Mouse (Mus musculus): ENCODE data around the gene Gm5724. TPM values are rescaled to one million over a fixed set of nuclear protein-coding genes. Genes with fewer than 3 reads are reported as not detected.

The Gm5724 gene
- polyA plus RNA-seq (2014; fragmentation: Nextera tagmentation; extraction: Ambion mirVana), result not detected in 2 replicates

DNA sequence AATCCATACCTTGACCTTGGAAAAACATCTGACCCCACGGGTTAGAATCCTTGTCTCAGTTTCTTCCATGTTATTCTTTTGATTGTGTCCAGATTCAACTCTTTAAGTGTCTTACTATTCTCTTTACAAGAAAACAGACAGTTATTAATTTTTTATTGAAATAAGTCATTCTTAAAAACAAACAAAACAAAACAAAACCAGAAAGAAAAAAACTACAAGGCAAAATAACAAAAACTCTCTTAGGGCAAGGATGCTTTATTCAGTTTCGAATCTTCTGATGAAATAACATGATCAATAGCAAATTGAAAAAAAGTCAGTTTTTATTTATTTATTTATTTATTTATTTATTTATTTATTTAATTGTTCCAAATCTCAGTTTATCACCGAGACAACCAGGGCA, at the start of gene Gm5724:
TSS of gene Gm5724 (minus strand) at position 101 of the 400 bp plus-strand sequence.
- ATAC-seq (ENCODE audit: low FRiP score, low TSS enrichment), result no peak
- WGBS, result 89% methylated on average over 3 of the region's 3 CpGs
- no peak within 1 kb of the TSS for H3K4me2 ChIP-seq (replicated peaks; ENCODE audit: low read depth, low read length)
- no peaks in the 10 kb centered on the region for H3K4me1 ChIP-seq (ENCODE audit: control insufficient read depth, insufficient read depth, low read length)
- H3K27me3 ChIP-seq (ENCODE audit: control insufficient read depth, insufficient read depth, low read length), result no peaks in the 10 kb centered on the region
- H3K36me3 ChIP-seq (ENCODE audit: control insufficient read depth, insufficient read depth, low read length), result no peaks in the 10 kb centered on the region
- no peak within 1 kb of the TSS for H3K4me3 ChIP-seq (ENCODE audit: low read length)
- H3K9me3 ChIP-seq (ENCODE audit: control insufficient read depth, low read length), result no peaks in the 10 kb centered on the region
- H3K9ac ChIP-seq (ENCODE audit: low read depth, low read length), result no peak within 1 kb of the TSS
- no peak within 1 kb of the TSS for H3K27ac ChIP-seq (ENCODE audit: low read depth, low read length)

DNA sequence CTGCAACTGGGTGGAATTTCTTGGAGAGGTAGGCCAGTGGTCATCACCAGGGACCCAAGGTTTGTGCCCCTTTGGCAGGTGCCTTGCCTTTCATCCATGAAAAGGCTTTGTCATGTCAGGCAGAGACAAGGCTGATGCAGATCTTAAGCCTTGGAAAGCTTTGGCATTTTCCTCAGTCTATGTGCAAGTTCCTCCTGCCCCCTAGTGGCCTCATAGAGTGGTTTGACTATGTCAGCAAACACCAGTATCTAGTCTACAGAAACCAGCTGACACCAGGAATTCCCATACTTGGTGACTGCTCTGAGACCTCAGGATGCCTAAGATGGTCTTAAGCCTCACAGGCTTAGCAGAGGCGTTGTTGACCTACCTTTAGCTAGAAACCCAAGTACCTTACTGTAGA, 24.2 kb upstream of the Gm5724 start:
- H3K36me3 ChIP-seq (ENCODE audit: control insufficient read depth, insufficient read depth, low read length), result no peaks in the 10 kb centered on the region
- H3K4me3 ChIP-seq (ENCODE audit: low read length), result no peak overlapping the region
- peak; percentile 75 for ATAC-seq (ENCODE audit: low FRiP score, low TSS enrichment)
- no peaks in the 10 kb centered on the region for H3K4me1 ChIP-seq (ENCODE audit: control insufficient read depth, insufficient read depth, low read length)
- H3K27ac ChIP-seq (ENCODE audit: low read depth, low read length), result no peak overlapping the region
- WGBS, result 31% methylated on average over 1 of the region's 1 CpGs
- H3K9me3 ChIP-seq (ENCODE audit: control insufficient read depth, low read length), result no peaks in the 10 kb centered on the region
- no peaks in the 10 kb centered on the region for H3K27me3 ChIP-seq (ENCODE audit: control insufficient read depth, insufficient read depth, low read length)
- no peak overlapping the region for H3K9ac ChIP-seq (ENCODE audit: low read depth, low read length)
- H3K4me2 ChIP-seq (replicated peaks; ENCODE audit: low read depth, low read length), result no peak overlapping the region

DNA sequence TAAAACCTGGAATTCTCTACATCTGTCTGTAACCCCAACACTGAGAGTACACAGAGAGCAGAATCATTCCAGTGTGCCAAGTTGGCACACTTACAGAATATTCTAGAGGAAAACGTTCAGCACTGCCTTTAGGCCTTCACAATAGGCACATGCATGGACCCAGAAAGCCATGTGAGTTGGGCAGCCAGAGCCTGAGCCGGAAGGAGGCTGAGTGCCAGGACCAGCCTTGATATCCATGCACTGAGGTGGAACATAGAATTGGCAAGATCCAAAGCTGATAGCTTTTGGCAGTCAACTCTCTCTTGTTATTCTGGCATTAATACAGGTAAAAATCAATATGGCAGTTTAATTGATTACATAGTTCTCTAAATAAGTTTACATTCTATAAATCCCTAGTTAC, 866 bp upstream of the Gm5724 start:
- Histone ChIP-seq H3K4me3 (ENCODE audit: low read length) (no peak overlapping the region), H3K36me3 (ENCODE audit: control insufficient read depth, insufficient read depth, low read length) (no peaks in the 10 kb centered on the region), H3K27ac (ENCODE audit: low read depth, low read length) (no peak overlapping the region), H3K4me2 (replicated peaks; ENCODE audit: low read depth, low read length) (no peak overlapping the region), H3K9ac (ENCODE audit: low read depth, low read length) (no peak overlapping the region), H3K4me1 (ENCODE audit: control insufficient read depth, insufficient read depth, low read length) (no peaks in the 10 kb centered on the region), H3K9me3 (ENCODE audit: control insufficient read depth, low read length) (no peaks in the 10 kb centered on the region), H3K27me3 (ENCODE audit: control insufficient read depth, insufficient read depth, low read length) (no peaks in the 10 kb centered on the region)
- ATAC-seq (ENCODE audit: low FRiP score, low TSS enrichment), result no peak
- WGBS, result 84% methylated on average over 2 of the region's 2 CpGs

- Histone ChIP-seq H3K9me3 (ENCODE audit: control insufficient read depth, low read length) (no peaks in the 10 kb centered on the region), H3K4me3 (ENCODE audit: low read length) (no peak overlapping the region), H3K9ac (ENCODE audit: low read depth, low read length) (no peak overlapping the region), H3K27me3 (ENCODE audit: control insufficient read depth, insufficient read depth, low read length) (no peaks in the 10 kb centered on the region), H3K27ac (ENCODE audit: low read depth, low read length) (no peak overlapping the region), H3K4me1 (ENCODE audit: control insufficient read depth, insufficient read depth, low read length) (no peaks in the 10 kb centered on the region), H3K36me3 (ENCODE audit: control insufficient read depth, insufficient read depth, low read length) (no peaks in the 10 kb centered on the region), H3K4me2 (replicated peaks; ENCODE audit: low read depth, low read length) (no peak overlapping the region)
- ATAC-seq (ENCODE audit: low FRiP score, low TSS enrichment), result no peak
Measured at GRCm38 (mm10) chr6:141691246-141691645, 82.4 kb downstream of the Gm5724 start.

DNA sequence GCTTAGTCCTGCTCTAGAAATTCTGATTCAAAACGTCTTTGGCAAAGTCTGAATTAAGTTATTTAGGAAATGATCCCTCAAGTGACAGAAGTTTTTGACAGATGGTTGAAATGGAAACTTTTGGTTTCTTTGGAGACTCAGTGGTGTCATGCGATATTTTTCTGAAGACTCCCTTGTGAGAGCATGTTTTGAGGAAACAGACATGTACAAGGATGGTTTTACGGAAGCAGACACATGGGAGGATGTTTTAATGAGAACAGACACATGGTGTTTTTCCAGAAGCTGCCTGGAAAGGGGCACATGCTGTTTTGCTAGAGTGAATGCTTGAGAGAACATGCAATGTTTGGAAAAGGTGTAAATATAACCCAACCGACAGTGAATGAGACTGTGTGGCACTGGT, 86.6 kb downstream of the Gm5724 start:
- Histone ChIP-seq H3K4me1 (ENCODE audit: control insufficient read depth, insufficient read depth, low read length) (no peaks in the 10 kb centered on the region), H3K4me3 (ENCODE audit: low read length) (no peak overlapping the region), H3K27ac (ENCODE audit: low read depth, low read length) (no peak overlapping the region), H3K9ac (ENCODE audit: low read depth, low read length) (no peak overlapping the region), H3K27me3 (ENCODE audit: control insufficient read depth, insufficient read depth, low read length) (no peaks in the 10 kb centered on the region), H3K9me3 (ENCODE audit: control insufficient read depth, low read length) (no peaks in the 10 kb centered on the region), H3K36me3 (ENCODE audit: control insufficient read depth, insufficient read depth, low read length) (no peaks in the 10 kb centered on the region), H3K4me2 (replicated peaks; ENCODE audit: low read depth, low read length) (no peak overlapping the region)
- ATAC-seq (ENCODE audit: low FRiP score, low TSS enrichment), result no peak; the same call in 1 of the 2 replicates
- 48% methylated on average over 4 of the region's 4 CpGs for WGBS

Other genes starting within 250 kb of the Gm5724 start
- gene Slco1c1, start 249.4 kb downstream of the Gm5724 start, polyA plus RNA-seq (2014; fragmentation: Nextera tagmentation; extraction: Ambion mirVana), result 0.21 and 0.32 TPM in 2 replicates
- not detected in 2 replicates for gene Slco1b2, start 144.3 kb downstream of the Gm5724 start, polyA plus RNA-seq (2014; fragmentation: Nextera tagmentation; extraction: Ambion mirVana)
- 1.8 and 3.5 TPM in 2 replicates for gene Slco1a4, start 82.4 kb upstream of the Gm5724 start, polyA plus RNA-seq (2014; fragmentation: Nextera tagmentation; extraction: Ambion mirVana)
- gene Slco1a1, start 173.2 kb upstream of the Gm5724 start, polyA plus RNA-seq (2014; fragmentation: Nextera tagmentation; extraction: Ambion mirVana), result not detected in 2 replicates
- not detected in 2 replicates for gene Gm6614, start 237.6 kb upstream of the Gm5724 start, polyA plus RNA-seq (2014; fragmentation: Nextera tagmentation; extraction: Ambion mirVana)